ENCODE assay signal across 21 mouse cellular contexts in the genomic region with DNA sequence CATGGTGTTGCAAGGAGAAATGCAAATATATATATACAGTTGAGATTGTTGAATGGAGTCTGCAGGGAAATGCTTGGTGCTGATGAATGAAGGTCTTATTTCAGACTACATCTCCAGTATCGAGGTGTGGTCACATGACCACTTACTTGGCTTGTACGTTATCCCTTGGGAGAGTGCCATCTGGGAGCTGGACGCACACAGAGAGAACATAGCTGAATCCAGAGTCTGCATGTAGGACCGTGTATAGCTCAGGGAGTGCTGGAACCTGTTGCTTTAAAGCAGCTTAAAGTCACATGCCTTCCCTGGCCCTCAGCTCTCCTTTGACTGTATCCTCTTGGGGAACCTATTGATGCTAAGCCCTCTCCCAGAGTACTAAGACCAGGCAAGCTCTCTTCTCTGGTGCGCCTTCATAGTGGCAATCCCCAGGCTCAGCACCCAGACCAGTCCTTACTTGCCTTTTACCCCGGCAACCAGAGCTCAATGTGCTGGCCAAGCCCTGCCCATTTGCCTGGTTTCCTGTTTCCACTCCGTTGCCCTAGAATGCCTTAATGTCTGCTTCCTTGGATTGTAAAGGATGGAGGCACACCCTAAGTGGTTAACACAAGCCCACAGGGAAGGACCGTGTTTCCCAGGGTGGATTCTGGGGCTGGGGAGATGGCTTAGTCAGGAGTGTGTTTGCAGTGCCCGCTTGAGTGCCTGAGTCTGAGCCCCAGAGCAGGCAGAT. TPM values are rescaled to one million over a fixed set of nuclear protein-coding genes. Genes with fewer than 3 reads are reported as not detected.
DNase-seq lines count a peak whose midpoint lies in the region; ATAC-seq and TF ChIP-seq lines count a peak whose summit lies in the region.
"Had no signal": no experiment of that assay in that cellular context is flagged by ENCODE, and none has a peak within 500 bp of the region (broad histone marks: within the 10 kb centered on the region; RNA-seq: fewer than 3 reads in every experiment).

No protein-coding gene starts in this region.

- peak; percentile 20; the same call in 1 of the 2 replicates for ATAC-seq in heart, postnatal 0 days (ENCODE audit: insufficient read depth, low read depth)
- ATAC-seq: inflammation-experienced regulatory T-cells, adult 6 months; midbrain, embryonic 15.5 days had no signal

- 58% methylated on average over 9 of the region's 9 CpGs for WGBS in heart, postnatal 0 days

- peak overlapping the region; percentile 78 for H3K27ac ChIP-seq in gastrocnemius, adult 2 months
- H3K27ac ChIP-seq in layer of hippocampus, adult 2 months = peak overlapping the region; percentile 32; the same call in 1 of the 2 replicates
- H3K27ac ChIP-seq in heart, postnatal 0 days (ENCODE audit: low read depth) = no peak overlapping the region
- H3K27ac ChIP-seq in left cerebral cortex, adult 2 months = no peak overlapping the region
- H3K27ac ChIP-seq: liver, embryonic 14.5 days; midbrain, embryonic 15.5 days; neural tube, embryonic 13.5 days had no signal

- 0 out of 2 replicates have a peak, but pooled peaks cover 2% of the 10 kb centered on the region for H3K27me3 ChIP-seq in heart, postnatal 0 days (ENCODE audit: control insufficient read depth, insufficient read depth, low read length)
- H3K27me3 ChIP-seq: midbrain, embryonic 15.5 days; neural tube, embryonic 13.5 days had no signal

- no peak overlapping the region for H3K4me3 ChIP-seq in gastrocnemius, adult 2 months
- no peak overlapping the region for H3K4me3 ChIP-seq in layer of hippocampus, adult 2 months
- no peak overlapping the region for H3K4me3 ChIP-seq in heart, postnatal 0 days (ENCODE audit: low read depth, low read length)
- H3K4me3 ChIP-seq in left cerebral cortex, adult 2 months = no peak overlapping the region
- H3K4me3 ChIP-seq: midbrain, embryonic 15.5 days; neural tube, embryonic 13.5 days had no signal

- peaks cover 6% of the 10 kb centered on the region; the same call in 1 of the 2 replicates for H3K9me3 ChIP-seq in heart, postnatal 0 days (replicated peaks; ENCODE audit: control insufficient read depth, low read length)
- H3K9me3 ChIP-seq: midbrain, embryonic 15.5 days; neural tube, embryonic 13.5 days had no signal

- no peak overlapping the region for H3K4me2 ChIP-seq in heart, postnatal 0 days (ENCODE audit: low read depth, low read length)
- H3K4me2 ChIP-seq: midbrain, embryonic 15.5 days; neural tube, embryonic 13.5 days had no signal

- H3K36me3 ChIP-seq in heart, postnatal 0 days (replicated peaks; ENCODE audit: control insufficient read depth, insufficient read depth, low read length) = no peaks in the 10 kb centered on the region
- H3K36me3 ChIP-seq: midbrain, embryonic 15.5 days; neural tube, embryonic 13.5 days had no signal

- TF ChIP-seq CTCF in gastrocnemius, adult 2 months (IDR thresholded peaks at IDR 0.05) = no peak
- TF ChIP-seq CTCF in layer of hippocampus, adult 2 months (conservative IDR thresholded peaks at IDR 0.05) = no peak
- TF ChIP-seq CTCF in heart, postnatal 0 days (IDR thresholded peaks at IDR 0.05; ENCODE audit: low read depth) = no peak
- TF ChIP-seq CTCF in left cerebral cortex, adult 2 months (IDR thresholded peaks at IDR 0.05) = no peak

- no peak for DNase-seq in gastrocnemius, adult 2 months
- DNase-seq in gastrocnemius, adult 8-10 months (ENCODE audit: low spot score in 2 of 2) = no peak
- DNase-seq in layer of hippocampus, adult 2 months (ENCODE audit: low spot score in 2 of 2) = no peak
- no peak for DNase-seq in layer of hippocampus, postnatal 36 days
- DNase-seq in heart, postnatal 0 days (ENCODE audit: low spot score) = no peak
- peak; percentile 18 to 55 for DNase-seq in lung, postnatal 4 days
- no peak for DNase-seq in thymus, postnatal 0 days (ENCODE audit: low spot score)
- no peak for DNase-seq in left cerebral cortex, adult 2 months (ENCODE audit: extremely low spot score in 1 of 2, low spot score in 2 of 2)
- DNase-seq: adrenal gland, postnatal 36 days; cerebellum, adult 11 months; gastrocnemius, postnatal 10 days; retina, postnatal 1 day; thymus, postnatal 25 days had no signal

- H3K9ac ChIP-seq in heart, postnatal 0 days (replicated peaks; ENCODE audit: low read depth, low read length) = no peak overlapping the region
- H3K9ac ChIP-seq: liver, embryonic 14.5 days; midbrain, embryonic 15.5 days; neural tube, embryonic 13.5 days had no signal

- H3K4me1 ChIP-seq in heart, postnatal 0 days (ENCODE audit: control insufficient read depth, insufficient read depth) = 0 out of 2 replicates have a peak, but pooled peaks cover 6% of the 10 kb centered on the region
- H3K4me1 ChIP-seq: midbrain, embryonic 15.5 days had no signal

- intact Hi-C loops in gastrocnemius, adult 2 months (cut with DNase I) = no loop called here
- intact Hi-C loops in left cerebral cortex, adult 2 months (cut with DNase I) = no loop called here

- TF ChIP-seq EP300 in heart, postnatal 0 days (IDR thresholded peaks at IDR 0.05; ENCODE audit: low read depth) = no peak

RNA-seq across cellular contexts. Expression of a gene that starts 53.6 kb away (rescaled TPM):
- total RNA-seq in gastrocnemius, adult 2 months (2021) = not detected
- not detected for total RNA-seq in gastrocnemius, adult 8-10 months (2022)
- total RNA-seq in layer of hippocampus, adult 2 months (2021) = not detected
- not detected for total RNA-seq in layer of hippocampus, postnatal 36 days (2021)
- not detected in 2 replicates for total RNA-seq in heart, postnatal 0 days (2014; rRNA removed; ENCODE audit: low replicate concordance)
- not detected in 2 replicates for polyA plus RNA-seq in heart, postnatal 0 days (2015; fragmentation: Nextera tagmentation; extraction: Ambion mirVana)
- polyA plus RNA-seq in thymus, postnatal 0 days (2015; fragmentation: Nextera tagmentation; extraction: Ambion mirVana) = not detected in 2 replicates
- not detected for total RNA-seq in left cerebral cortex, adult 2 months (2021)
- total RNA-seq: ES-E14; gastrocnemius, postnatal 10 days; heart, postnatal 36 days; left cerebral cortex, postnatal 10 days had no signal
- polyA plus RNA-seq: forebrain, embryonic 11.5 days; liver, embryonic 14.5 days; midbrain, embryonic 15.5 days; neural tube, embryonic 13.5 days had no signal

Comparison
In these comparisons a context has a peak if more than half of its experiments do, and no peak if none do; other contexts are left out.
1. DNase-seq: peak in lung, postnatal 4 days (2 of 2); none in gastrocnemius, adult 2 months (single experiment), gastrocnemius, adult 8-10 months (0 of 2), layer of hippocampus, adult 2 months (0 of 2), layer of hippocampus, postnatal 36 days (0 of 2), heart, postnatal 0 days (single experiment), thymus, postnatal 0 days (single experiment) and left cerebral cortex, adult 2 months (0 of 2).
2. H3K27ac ChIP-seq: peak in gastrocnemius, adult 2 months (single experiment) and layer of hippocampus, adult 2 months (single experiment); none in heart, postnatal 0 days (single experiment) and left cerebral cortex, adult 2 months (single experiment).